Mouse (Mus musculus) layer of hippocampus, postnatal 25 days (tissue): ENCODE data around the gene Ptpn20. TPM values are rescaled to one million over a fixed set of nuclear protein-coding genes. Genes with fewer than 3 reads are reported as not detected.

Experiments
- DNase-seq, 2 experiments: peaks; one replicate each; pipeline ENCODE4 v3.0.0; 2022; ENCODE audit warnings: mixed read lengths in 2 of 2, low spot score in 1 of 2; ENCODE audit errors: extremely low spot score in 1 of 2
- total RNA-seq, 2 experiments: library from RNA; stranded (reverse); gene quantifications; 2 replicates each; pipeline ENCODE4 v1.2.3; 2021

The Ptpn20 gene
- total RNA-seq, 2 experiments from 2014 or later, result 0.63 to 0.81 TPM

DNA sequence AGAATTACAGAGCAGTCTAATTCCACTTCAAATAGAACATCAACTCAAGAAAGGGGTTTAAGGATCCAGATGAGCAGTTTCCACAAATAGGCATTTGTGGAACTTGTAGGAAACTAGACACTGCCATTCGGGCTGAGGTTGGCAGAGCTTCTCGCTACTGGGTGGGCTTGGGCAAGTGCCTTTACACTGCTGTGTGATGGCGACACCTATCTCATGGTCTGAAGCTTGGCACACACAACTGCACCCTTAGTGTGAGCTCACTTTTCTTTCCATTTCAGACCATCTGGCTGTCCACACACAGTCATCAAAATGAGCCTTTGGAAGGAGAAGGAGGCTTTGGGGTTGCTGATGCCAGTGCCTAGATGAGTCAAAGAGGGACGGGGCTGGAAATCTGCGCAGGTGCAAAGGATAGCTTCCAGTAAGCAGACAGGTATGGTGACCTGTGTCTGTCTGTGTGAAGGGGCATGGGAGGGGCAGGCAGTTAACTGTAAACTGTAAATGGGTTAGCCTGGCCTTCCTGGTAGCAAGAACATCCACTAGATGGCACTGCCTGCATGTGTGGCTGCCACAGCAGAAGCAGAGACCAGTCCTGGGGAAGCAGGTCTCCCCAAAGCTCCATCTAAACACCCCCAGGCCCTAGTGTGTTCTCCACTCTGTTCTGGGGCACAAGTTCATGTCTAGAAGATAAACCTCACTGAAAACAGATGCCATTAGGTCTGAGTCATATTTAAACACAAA lies 84.5 kb downstream of the Ptpn20 start:
- DNase-seq, result peak; percentile 31 to 64

DNA sequence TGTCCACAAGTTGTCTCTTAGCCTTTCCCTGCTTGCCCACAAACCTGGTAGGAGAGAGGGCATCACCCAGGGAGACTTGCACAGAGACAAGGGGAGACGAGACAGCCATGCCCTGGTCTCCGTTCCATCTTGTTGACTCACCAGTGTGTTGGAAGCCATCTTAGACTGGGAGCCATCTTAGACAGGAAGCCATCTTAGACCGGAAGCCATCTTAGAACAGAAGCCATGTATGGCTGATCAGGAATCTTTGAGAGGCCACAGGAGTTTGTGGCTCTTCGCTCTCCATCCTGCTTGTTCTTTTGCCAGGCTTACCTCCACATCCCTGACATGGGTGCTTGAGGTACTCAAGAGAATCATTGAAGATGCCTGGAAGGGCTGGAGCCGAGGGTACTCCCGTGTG lies 89.0 kb downstream of the Ptpn20 start:
- DNase-seq, result no peak

GRCm38 (mm10) chr14:33678740-33679139 lies 89.7 kb downstream of the Ptpn20 start:
- DNase-seq, result no peak

DNA sequence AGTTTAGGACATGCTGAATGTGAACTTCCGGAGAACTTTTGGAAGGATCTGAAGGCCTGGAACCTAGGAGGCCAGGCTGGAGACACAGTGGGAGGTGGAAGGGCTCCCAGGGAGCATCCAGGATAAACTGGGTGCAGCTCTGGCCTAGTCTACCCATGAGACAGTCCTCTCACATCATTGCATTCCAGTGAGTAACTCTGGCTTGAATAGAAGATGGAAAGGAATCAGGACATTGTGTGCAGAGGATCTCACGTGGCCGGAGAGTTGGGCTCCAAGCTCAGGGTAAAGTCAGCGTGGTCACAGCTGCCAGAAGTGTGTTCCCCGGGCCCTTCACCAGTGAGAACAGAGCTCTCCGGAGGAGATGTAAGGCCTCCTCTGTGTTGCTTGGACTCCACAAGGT lies 91.6 kb downstream of the Ptpn20 start:
- DNase-seq, result no peak

- no peak for DNase-seq
These were observed 93.8 kb downstream of the Ptpn20 start for GRCm38 (mm10) chr14:33682768-33683167.

DNA sequence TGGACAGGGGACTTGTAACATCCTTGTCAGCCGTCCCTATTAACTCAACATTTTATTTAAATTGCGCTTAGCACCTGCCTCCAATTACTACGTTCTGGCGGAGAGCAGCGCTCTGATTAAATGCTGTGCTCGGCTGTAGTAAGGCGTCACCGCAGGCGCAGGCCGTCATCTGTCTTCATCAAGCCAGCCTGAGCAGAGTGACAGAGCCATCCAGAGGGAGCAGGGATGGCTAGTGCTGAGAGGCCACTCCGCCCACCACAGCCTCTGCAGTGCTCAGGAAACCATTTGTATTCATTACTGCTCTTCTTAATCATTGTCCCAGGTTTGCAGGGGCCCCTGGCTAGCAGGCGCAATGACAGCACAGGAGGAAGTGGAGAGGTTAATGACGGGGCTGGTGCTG lies 94.7 kb downstream of the Ptpn20 start:
- DNase-seq, result no peak

- DNase-seq, result no peak
These were observed 98.5 kb downstream of the Ptpn20 start for GRCm38 (mm10) chr14:33687444-33688028.

DNA sequence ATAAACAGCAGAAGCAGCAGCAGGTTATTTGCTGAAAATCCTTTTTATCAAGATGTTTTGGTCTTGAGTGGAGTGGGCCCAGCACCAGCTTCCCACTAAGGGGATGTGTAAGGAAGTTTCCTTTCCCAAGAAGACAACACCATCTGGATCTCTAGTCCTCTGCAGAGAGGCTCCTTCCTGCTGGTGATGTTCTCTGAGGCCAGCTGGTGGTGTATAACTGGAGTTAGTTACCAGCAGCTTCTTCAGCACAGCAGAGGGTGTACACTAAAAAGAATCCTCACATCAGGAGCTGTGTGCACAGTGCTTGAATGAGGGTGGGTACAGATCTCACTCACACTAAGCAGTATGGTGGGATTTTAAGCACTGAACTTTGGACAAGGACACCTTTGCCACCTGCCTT lies 100.0 kb downstream of the Ptpn20 start:
- no peak for DNase-seq

Other genes with a start within 250 kb of the Ptpn20 start
- gene Mapk8, start 142.0 kb upstream of the Ptpn20 start, total RNA-seq, result 10 to 100 TPM; 84.8 to 91.9 TPM
- under 1 TPM; 0.25 to 0.70 TPM for gene Frmpd2, start 117.5 kb upstream of the Ptpn20 start, total RNA-seq